Mouse (Mus musculus): ENCODE measurements around the gene Mcm3ap.

Mcm3ap gene

DNA sequence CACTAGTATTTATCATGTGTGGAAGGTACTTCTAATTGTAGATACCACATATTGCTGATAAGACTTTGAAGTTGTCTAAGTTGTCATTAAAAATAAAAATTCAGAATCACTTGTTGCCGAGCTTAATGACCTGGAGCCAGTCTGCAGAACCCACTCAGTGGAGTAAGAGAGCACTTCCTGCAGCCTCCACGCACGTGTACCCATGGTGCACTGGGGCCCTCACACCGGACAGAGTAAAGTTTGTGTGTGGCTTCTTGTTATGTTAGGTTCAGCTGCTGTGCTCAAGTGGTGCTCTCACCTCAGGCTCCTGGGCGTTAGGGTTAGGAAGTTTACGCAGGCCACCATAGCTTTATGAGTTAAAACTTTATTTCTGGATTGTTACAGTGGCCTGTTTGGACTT, 26.8 kb downstream of the Mcm3ap start:
- no peak for DNase-seq (ENCODE audit: low spot score in 2 of 2)

GRCm38 (mm10) chr10:76496366-76496765, 27.6 kb downstream of the Mcm3ap start:
- DNase-seq (ENCODE audit: low spot score in 2 of 2): no peak

GRCm38 (mm10) chr10:76497522-76497921, 28.8 kb downstream of the Mcm3ap start:
- no peak for DNase-seq (ENCODE audit: low spot score in 2 of 2)

- DNase-seq (ENCODE audit: low spot score in 2 of 2): no peak
These were observed 35.7 kb downstream of the Mcm3ap start for GRCm38 (mm10) chr10:76504271-76504943.

GRCm38 (mm10) chr10:76505865-76506264, 37.1 kb downstream of the Mcm3ap start:
- no peak for DNase-seq (ENCODE audit: low spot score in 2 of 2)

DNA sequence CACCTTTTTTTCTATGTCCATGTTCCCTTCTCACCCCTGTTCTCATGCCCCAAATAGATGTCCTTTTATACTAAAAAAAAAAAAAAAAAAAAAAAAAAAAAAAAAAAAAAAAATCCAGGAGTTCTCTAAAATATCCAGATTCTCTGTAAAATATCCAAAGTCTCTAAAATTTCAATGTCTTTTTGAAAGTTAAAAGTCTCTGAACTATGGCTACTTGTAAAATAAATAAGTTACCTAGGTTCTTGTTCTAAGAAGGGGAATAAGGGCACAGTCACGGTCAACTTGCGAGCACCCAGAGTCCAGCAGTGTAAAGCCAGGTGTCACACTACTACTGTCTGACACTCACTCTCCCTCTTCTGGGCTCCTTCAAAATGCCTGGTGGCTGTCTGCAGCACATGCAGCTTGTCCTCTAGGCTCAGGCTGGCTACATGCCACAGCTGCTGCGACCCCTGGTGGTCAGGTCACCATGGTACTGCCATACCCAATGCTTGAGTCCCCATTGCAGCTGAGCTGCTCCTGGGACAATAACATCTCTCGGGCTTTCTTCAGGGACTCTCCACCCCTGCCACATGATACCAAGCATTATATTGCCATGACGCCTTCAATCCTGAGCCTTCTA, 44.3 kb downstream of the Mcm3ap start:
- peak; percentile 34 to 50 for DNase-seq (ENCODE audit: low spot score in 2 of 2)

- DNase-seq (ENCODE audit: low spot score in 2 of 2): no peak
These were observed 62.2 kb downstream of the Mcm3ap start for GRCm38 (mm10) chr10:76530922-76531321.

GRCm38 (mm10) chr10:76531375-76531774, 62.6 kb downstream of the Mcm3ap start, which contains the start of gene Lss:
Lss (plus strand) TSS chr10:76531588.
- peak; percentile 93 for DNase-seq (ENCODE audit: low spot score in 2 of 2)

- peak in 1 of 2 experiments; percentile 7 for DNase-seq (ENCODE audit: low spot score in 2 of 2)
These were observed 63.1 kb downstream of the Mcm3ap start for GRCm38 (mm10) chr10:76531828-76532227.

GRCm38 (mm10) chr10:76535526-76535925, 66.8 kb downstream of the Mcm3ap start:
- DNase-seq (ENCODE audit: low spot score in 2 of 2): no peak

DNA sequence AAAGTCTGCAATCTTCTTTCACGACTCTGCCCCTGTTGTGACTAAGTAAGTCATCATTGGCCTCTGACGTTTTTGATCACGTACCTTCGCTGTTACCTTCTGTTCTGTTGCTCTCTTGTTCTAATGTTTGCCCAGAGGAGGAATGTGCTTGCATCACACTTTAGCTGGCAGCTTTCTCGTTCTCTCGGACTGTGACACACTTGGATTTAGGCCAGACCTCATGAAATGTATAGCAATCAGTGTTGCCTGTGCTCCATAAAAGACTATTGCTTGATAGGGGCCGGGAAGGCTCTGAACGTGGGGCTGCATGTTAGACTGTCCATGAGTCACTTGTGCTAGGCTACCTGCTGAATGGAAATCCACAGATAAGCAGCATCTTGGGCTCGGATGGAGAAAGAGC, 68.9 kb downstream of the Mcm3ap start:
- DNase-seq (ENCODE audit: low spot score in 2 of 2): no peak

DNA sequence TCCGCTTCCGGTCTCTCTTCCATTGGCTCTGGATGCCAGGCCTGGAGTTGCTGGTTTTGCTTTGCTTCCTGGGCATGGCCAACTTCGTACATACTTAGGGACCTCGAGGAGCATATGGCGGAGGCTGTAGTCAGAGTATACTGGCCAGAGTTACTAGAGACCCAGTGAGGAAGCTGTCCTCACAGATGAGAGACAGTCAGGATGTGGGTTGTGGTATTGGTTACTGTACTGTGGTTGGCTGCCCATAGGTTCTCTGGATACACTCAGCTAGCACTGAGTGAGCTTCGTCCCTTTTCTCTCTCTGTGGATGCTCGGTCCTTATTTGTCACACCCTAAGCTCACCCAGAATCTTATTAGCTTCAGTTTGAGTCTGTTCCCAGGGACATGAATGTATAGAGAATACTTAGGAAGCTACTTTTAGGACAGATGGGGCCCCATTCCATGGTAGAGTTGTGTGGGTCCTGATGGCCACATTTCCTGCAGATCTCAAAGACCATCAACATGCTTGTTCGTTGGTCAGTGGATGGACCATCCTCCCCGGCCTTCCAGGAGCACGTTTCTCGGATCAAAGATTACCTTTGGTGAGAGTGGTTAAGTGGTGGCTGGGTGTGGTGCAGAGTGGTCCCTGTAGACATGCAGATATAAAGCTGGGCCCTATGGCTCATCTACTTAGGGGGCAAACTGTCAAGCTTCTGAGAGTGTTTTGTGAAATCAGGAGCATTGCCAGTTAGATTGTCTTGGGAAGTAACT, 72.8 kb downstream of the Mcm3ap start:
- DNase-seq (ENCODE audit: low spot score in 2 of 2): no peak

DNA sequence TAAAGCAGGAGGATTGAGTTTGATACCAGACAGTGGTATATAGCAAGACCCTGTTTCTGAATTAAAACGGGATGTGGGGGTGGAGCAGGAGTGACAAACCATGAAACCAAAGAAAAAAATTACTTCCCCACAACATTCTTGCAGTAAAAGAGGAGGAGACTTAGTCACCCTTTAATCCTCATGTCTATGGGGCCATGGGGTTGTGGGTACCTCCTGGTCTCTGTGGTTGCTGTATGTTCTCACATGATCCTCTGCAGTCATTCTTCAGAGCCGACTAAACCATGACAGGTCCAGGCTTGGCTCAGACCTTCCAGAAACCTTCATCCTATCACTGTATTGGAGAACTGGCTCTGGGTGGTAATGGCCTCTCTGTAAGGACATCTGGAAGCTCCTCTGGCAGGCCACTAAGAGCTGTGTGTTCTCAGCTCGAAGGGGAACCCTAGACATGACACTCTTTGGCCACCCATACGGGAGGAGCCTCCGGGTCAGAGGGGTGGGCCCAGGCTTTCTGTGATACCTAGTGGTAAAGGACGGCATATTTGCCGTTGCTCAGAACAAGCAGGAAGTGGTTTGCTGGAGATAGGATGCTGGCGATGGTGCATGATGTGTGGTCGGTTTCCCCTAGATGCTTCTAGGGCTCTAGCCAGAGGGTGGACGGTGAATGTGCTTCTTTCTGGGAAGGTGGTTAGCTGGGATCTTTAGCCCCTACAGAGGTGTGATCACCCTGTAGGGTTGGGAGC, 74.1 kb downstream of the Mcm3ap start:
- no peak for DNase-seq (ENCODE audit: low spot score in 2 of 2)

GRCm38 (mm10) chr10:76546566-76546965, 77.8 kb downstream of the Mcm3ap start:
- DNase-seq (ENCODE audit: low spot score in 2 of 2): no peak

- no peak for DNase-seq (ENCODE audit: low spot score in 2 of 2)
These were observed 79.5 kb downstream of the Mcm3ap start for GRCm38 (mm10) chr10:76548218-76548617.

DNA sequence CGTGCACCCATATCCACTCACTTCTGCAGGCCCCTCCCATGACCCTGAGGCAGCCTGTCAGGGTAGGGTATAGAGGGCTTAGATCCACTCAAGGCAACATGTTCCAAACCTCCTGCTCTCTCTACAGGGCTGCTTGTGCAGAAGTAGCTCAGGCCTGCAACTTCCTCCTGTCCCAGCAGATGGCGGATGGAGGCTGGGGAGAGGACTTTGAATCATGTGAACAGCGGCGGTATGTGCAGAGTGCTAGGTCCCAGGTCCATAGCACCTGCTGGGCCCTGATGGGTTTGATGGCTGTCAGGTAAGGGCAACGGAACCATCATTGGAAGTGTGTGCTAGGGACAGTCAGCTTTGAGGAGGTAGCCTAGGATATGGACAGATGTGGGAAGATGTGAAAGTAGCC, 81.7 kb downstream of the Mcm3ap start:
- no peak for DNase-seq (ENCODE audit: low spot score in 2 of 2)

DNA sequence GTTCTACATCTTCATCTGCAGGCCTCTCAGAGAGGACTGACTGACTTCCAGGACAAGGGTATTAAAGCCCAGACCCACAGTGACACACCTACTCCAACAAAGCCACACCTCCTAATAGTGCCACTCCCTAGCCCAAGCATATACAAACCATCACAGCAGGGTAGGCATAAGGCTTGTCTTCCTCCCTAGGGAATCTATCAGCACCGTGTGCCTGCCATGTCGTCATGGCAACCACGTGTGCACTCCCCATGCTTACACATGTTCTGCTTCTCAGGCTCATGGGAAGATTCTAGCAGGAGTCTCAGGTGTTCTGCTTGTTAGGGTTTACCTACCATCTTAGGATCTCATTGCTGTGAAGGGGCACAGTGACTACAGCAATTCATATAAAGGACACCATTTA, 82.8 kb downstream of the Mcm3ap start:
- DNase-seq (ENCODE audit: low spot score in 2 of 2): no peak

- DNase-seq (ENCODE audit: low spot score in 2 of 2): no peak
These were observed 85.3 kb downstream of the Mcm3ap start for GRCm38 (mm10) chr10:76554061-76554460.

GRCm38 (mm10) chr10:76561972-76562371, 93.2 kb downstream of the Mcm3ap start, which contains the start of gene Spatc1l:
Spatc1l (plus strand) TSS chr10:76562272.
- no peak for DNase-seq (ENCODE audit: low spot score in 2 of 2)

All from heart, adult 9 months (tissue).